Mouse (Mus musculus): ENCODE results near the gene Cenpt. TPM values are rescaled to one million over a fixed set of nuclear protein-coding genes. Genes with fewer than 3 reads are reported as not detected.

Cenpt gene
- polyA plus RNA-seq (2012; rRNA removed; ENCODE audit: low replicate concordance), result 17.6 and 36.3 TPM in 2 replicates

GRCm38 (mm10) chr8:105853178-105853577 lies at the start of gene Cenpt:
Gene Cenpt, minus strand, starts transcription at chr8:105853278.

GRCm38 (mm10) chr8:105900180-105900940 lies 47.3 kb upstream of the Cenpt start, which contains the start of gene Pskh1:
Gene Pskh1, plus strand, starts transcription at chr8:105900441.

GRCm38 (mm10) chr8:105893339-105893738 lies 40.3 kb upstream of the Cenpt start, which contains the start of gene Nrn1l:
Gene Nrn1l, plus strand, starts transcription at chr8:105893567.

GRCm38 (mm10) chr8:105880754-105881520 lies 27.9 kb upstream of the Cenpt start, which contains the start of gene Edc4:
Gene Edc4, plus strand, starts transcription at chr8:105880881.

GRCm38 (mm10) chr8:105860143-105860981 lies 7.3 kb upstream of the Cenpt start, which contains the start of gene Nutf2:
Gene Nutf2, plus strand, starts transcription at chr8:105860580.

GRCm38 (mm10) chr8:105854715-105855216 lies 1.7 kb upstream of the Cenpt start, which contains the start of gene Thap11:
Gene Thap11, plus strand, starts transcription at chr8:105855132.

GRCm38 (mm10) chr8:105826861-105827848 lies 25.9 kb downstream of the Cenpt start, which contains the start of the genes Ranbp10 and Tsnaxip1:
Gene Ranbp10, minus strand, starts transcription at chr8:105827350.
Gene Tsnaxip1, plus strand, starts transcription at chr8:105827731.

Other genes starting within 250 kb of the Cenpt start
- 34.4 and 43.4 TPM in 2 replicates for gene Ripor1, start 248.0 kb downstream of the Cenpt start, polyA plus RNA-seq (2012; rRNA removed; ENCODE audit: low replicate concordance)
- gene Ctcf, start 216.7 kb downstream of the Cenpt start, polyA plus RNA-seq (2012; rRNA removed; ENCODE audit: low replicate concordance), result 11.0 and 24.5 TPM in 2 replicates
- gene Agrp, start 215.9 kb downstream of the Cenpt start, polyA plus RNA-seq (2012; rRNA removed; ENCODE audit: low replicate concordance), result not detected in 2 replicates
- 1.2 and 1.5 TPM in 2 replicates for gene Carmil2, start 167.0 kb downstream of the Cenpt start, polyA plus RNA-seq (2012; rRNA removed; ENCODE audit: low replicate concordance)
- gene Acd, start 152.2 kb downstream of the Cenpt start, polyA plus RNA-seq (2012; rRNA removed; ENCODE audit: low replicate concordance), result 39.9 and 48.6 TPM in 2 replicates
- gene Pard6a, start 152.1 kb downstream of the Cenpt start, polyA plus RNA-seq (2012; rRNA removed; ENCODE audit: low replicate concordance), result 25.6 and 26.0 TPM in 2 replicates
- gene 4933405L10Rik, start 145.6 kb downstream of the Cenpt start, polyA plus RNA-seq (2012; rRNA removed; ENCODE audit: low replicate concordance), result 0.10 TPM in 1 of 2 replicates, not detected in the other
- gene Enkd1, start 145.1 kb downstream of the Cenpt start, polyA plus RNA-seq (2012; rRNA removed; ENCODE audit: low replicate concordance), result 5.7 and 12.8 TPM in 2 replicates
- gene Gfod2, start 94.6 kb downstream of the Cenpt start, polyA plus RNA-seq (2012; rRNA removed; ENCODE audit: low replicate concordance), result 7.7 and 10.0 TPM in 2 replicates
- gene Ranbp10, start 25.9 kb downstream of the Cenpt start, polyA plus RNA-seq (2012; rRNA removed; ENCODE audit: low replicate concordance), result 26.6 and 31.6 TPM in 2 replicates
- 0.05 TPM in 1 of 2 replicates, not detected in the other for gene Tsnaxip1, start 25.5 kb downstream of the Cenpt start, polyA plus RNA-seq (2012; rRNA removed; ENCODE audit: low replicate concordance)
- gene Thap11, start 1.9 kb upstream of the Cenpt start, polyA plus RNA-seq (2012; rRNA removed; ENCODE audit: low replicate concordance), result 39.9 and 66.8 TPM in 2 replicates
- gene Nutf2, start 7.3 kb upstream of the Cenpt start, polyA plus RNA-seq (2012; rRNA removed; ENCODE audit: low replicate concordance), result 37.9 and 42.9 TPM in 2 replicates
- gene Edc4, start 27.6 kb upstream of the Cenpt start, polyA plus RNA-seq (2012; rRNA removed; ENCODE audit: low replicate concordance), result 45.4 and 85.8 TPM in 2 replicates
- 1.2 and 1.5 TPM in 2 replicates for gene Nrn1l, start 40.3 kb upstream of the Cenpt start, polyA plus RNA-seq (2012; rRNA removed; ENCODE audit: low replicate concordance)
- gene Pskh1, start 47.2 kb upstream of the Cenpt start, polyA plus RNA-seq (2012; rRNA removed; ENCODE audit: low replicate concordance), result 55.5 and 60.6 TPM in 2 replicates
- gene Ctrl, start 80.6 kb upstream of the Cenpt start, polyA plus RNA-seq (2012; rRNA removed; ENCODE audit: low replicate concordance), result 2.2 and 4.2 TPM in 2 replicates
- 152 and 154 TPM in 2 replicates for gene Psmb10, start 85.2 kb upstream of the Cenpt start, polyA plus RNA-seq (2012; rRNA removed; ENCODE audit: low replicate concordance)
- gene Lcat, start 90.1 kb upstream of the Cenpt start, polyA plus RNA-seq (2012; rRNA removed; ENCODE audit: low replicate concordance), result 3.1 and 5.9 TPM in 2 replicates
- gene Slc12a4, start 112.8 kb upstream of the Cenpt start, polyA plus RNA-seq (2012; rRNA removed; ENCODE audit: low replicate concordance), result 68.7 and 121 TPM in 2 replicates
- 0.18 and 0.40 TPM in 2 replicates for gene Dpep3, start 126.2 kb upstream of the Cenpt start, polyA plus RNA-seq (2012; rRNA removed; ENCODE audit: low replicate concordance)
- gene Dus2, start 138.1 kb upstream of the Cenpt start, polyA plus RNA-seq (2012; rRNA removed; ENCODE audit: low replicate concordance), result 15.8 and 20.1 TPM in 2 replicates
- gene Dpep2nb, start 152.7 kb upstream of the Cenpt start, polyA plus RNA-seq (2012; rRNA removed; ENCODE audit: low replicate concordance), result not detected in 2 replicates
- 11.3 and 11.9 TPM in 2 replicates for gene Ddx28, start 158.6 kb upstream of the Cenpt start, polyA plus RNA-seq (2012; rRNA removed; ENCODE audit: low replicate concordance)
- gene Nfatc3, start 205.6 kb upstream of the Cenpt start, polyA plus RNA-seq (2012; rRNA removed; ENCODE audit: low replicate concordance), result 29.9 and 36.2 TPM in 2 replicates

All from subcutaneous adipose tissue, adult 2 months (tissue).